Mouse (Mus musculus): ENCODE measurements around the gene Hs1bp3.

Gene Hs1bp3

DNA sequence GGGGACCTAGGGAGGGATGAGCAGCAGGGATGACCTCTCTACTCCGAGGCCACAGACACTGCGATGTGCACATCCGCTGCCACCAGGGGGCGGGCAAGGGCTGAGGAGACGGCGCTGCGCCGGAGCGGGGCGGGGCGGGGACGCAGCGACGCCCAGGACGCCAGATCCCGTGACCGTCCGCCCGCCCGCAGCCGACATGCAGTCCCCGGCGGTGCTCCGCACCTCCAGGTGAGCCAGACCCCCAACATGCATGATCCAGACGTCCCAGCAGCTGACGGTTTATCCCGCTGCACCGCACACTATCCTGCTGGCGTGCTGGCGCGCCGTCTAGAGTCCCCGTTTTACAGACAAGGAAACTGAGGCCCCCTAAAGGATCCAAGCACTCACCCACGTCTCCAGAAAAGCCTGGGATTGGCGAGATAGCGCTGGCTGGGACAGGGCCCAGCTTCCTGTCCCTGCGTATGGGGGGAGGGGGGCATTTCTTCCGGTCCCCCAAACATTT, at the start of gene Hs1bp3:
Hs1bp3 (plus strand) TSS at position 163 of the 502 bp plus-strand sequence.
- peak; percentile 84 to 92 for DNase-seq

DNA sequence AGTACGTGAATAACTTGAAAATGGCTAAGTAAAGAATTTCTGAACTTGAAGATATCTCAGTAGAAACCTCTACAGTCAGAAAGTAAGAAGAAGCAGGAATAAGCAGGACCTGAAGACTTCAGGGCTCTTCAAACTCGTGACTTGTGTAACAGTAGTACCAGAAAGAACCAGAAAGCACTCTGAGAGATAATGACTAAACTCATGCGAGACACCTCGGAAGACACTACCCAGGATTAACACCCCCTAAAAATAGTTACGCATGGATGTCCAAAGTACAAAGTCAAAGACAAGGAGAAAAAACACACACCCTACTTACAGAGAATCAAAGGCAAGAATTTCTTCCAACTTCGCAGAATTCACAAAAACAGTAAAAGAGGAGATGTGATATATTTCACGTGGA, 46.9 kb upstream of the Hs1bp3 start:
- no peak for DNase-seq

DNA sequence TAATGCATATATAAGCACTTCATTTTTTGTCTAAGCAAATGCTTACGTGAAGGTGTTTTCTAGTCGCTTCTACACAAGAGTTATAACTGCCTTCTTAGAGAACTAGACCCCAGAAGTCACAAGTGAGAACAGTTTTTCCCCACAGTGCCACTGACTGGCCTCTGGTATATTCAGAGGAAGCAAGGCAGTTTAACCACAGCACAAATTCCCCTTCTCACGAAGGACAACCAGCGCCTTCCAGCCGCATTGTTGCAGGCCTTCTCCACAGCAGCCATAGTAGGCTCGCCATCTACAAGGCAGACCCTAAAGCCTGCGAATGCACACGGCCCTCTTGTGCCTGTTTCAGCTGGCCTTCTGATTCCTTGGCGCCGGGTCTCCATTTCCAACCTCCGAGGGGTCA, 43.6 kb upstream of the Hs1bp3 start:
- no peak for DNase-seq

DNA sequence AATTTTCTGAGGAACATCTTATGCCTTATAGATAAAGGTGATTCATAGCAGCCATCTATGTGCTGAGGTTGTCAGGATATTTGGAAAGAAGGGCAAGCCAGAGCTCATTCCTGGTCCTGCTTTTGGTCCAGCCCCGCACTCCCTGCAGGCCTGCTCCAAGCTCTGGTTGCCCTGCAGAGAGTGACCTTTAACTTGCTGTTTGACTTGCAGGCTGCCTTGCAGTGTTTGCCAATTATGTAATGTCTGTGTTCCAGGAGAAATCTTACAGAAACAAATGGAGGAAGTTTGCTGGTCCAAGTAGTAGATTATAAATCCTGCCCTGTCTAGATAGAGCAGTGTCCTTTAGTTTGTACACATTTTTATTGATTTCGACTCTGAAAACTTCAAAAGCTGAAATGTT, 41.8 kb upstream of the Hs1bp3 start:
- DNase-seq: no peak

DNA sequence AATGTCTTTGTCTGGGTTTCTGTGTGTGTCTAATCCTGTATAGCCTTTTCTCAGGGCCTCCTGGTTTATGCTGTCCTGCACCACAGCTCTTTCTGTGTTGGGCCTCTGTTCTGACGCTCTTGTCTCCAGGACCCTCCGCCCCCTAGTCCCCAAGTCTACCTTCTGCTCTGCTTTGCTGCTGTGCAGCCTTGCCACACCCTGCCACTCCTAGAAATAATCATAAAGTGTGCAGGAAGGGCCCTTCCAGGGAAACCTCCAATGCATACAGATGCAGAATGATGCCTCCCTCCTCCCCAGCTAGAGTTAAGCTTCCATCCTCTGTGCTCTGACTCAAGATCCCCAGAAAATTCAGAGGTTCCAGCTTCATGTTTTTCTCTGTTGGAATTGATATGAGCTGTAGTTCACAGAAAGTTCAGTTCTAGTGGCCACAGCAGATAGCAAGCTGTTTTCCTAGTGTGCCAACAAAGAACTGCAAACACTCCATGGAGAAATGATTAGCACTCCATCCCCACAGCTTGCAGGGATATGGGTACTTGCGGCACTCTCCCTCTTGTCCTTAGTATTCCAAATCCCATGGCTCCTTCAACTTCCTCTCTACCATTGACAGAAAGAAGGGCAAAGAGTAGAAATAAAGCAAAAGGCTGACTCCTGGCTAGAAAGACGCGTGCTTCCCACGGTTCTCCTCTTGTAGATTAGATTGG, 39.6 kb upstream of the Hs1bp3 start:
- DNase-seq: no peak

DNA sequence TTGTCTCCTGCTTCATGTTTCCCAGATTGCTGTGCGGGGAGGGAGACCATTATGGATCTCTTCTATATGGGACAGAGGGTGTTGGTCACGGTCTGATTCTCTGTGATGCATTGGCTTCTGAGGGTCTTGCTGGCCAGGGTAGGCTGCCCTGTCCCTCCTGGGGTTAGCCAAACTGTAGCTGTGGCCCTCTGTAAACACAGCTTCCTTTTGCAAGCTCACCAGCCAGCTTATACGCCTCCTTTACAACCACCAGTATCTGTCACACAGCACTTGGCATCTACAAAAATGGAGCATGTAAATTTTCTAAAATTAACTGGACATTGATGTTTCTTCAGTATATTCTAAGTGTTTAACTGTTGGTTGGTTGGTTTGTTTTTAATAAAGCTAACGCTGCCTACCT, 37.8 kb upstream of the Hs1bp3 start:
- no peak for DNase-seq

DNA sequence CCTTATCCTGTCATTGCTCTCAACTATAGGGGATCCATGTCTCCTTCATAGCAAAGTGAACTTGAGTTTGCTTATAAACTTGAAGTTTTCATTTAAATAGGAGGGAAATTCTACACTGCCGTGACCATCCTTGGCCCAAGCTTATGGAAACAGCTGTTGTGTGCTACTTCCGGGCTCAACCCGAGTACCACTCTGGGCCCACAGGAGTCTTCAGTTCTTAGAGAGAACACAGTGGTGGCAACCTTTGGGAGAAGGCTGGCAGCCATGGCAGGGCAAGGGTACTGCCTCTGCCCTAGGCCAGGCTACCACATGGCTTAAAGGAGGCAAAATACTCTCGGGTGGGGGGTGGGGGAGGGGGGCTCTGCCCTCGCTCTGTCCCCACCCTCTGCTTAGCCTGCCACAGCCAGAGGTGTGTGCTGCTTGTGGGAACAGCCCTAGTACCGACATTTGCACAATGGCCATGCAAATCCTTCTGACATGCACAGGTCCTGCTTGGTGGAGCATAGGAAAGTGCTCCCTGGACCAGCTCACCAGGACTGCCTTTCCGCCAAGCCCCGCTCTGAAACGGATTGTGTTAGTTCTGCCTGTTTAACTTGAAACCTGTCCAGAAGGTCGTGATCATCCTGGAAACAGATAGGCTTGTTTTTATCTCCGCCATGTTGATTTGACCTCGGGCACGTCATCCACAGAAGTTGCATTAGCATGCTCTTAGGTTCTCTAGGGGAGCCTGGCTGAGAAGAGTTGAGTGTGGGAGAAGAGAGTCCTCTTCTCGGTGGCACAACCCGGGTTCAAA, 31.8 kb upstream of the Hs1bp3 start:
- no peak for DNase-seq

DNA sequence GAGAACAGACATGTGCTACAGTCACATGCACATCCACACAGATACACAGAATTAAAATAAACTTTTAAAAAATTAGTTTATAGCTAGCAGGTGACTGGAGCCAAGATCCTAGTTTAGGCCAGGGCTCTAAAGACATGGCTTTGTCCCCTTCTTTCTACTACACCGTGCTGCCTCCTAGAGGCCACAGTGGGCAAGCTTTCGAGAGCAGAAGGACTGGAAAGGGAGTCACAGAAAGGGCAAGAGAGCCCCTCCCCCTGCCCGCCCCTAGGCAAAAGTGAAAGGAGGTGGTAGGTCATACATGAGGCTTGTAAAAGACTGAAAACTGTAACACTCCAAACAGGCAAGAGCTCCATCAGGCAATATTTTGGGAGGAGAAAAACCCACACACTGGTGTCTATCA, 25.3 kb upstream of the Hs1bp3 start:
- DNase-seq: no peak

DNA sequence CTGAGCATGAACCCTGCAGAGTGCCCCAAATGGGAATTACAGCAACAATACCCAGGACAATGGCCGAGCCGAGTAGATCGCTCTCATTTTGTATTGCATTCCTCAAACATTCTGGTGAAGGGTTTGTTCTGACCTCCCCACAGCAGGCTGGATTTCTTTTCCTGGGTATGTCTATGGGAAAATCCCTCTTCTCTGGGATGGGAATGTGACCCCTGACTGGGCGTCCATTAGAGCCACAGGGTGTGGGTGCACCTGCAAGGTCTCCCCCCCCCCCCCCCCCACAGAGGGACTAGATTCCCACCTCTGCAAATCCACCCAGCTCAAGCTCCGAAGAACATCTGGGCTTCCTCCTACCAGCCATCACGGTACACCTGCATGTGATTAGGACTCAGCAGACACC, 24.1 kb upstream of the Hs1bp3 start:
- no peak for DNase-seq

DNA sequence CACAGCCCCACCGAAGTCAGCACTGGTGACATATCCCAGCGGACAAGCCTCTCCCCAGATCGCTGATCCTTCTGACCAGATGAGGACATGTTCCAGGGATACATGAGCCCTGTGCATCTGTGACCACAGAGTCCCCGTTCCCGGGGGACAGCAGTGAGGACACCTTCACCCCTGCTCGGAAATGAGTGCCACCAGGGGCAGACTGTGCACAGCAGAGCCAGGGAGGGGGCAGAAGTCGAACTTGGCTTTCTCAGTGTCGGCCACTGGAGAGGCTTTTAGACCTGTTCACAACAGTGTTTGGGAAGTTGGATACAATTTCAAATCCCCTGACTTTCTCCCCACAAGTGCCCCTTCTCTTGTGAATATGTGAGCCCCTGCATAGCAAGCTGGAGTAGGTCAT, 23.7 kb upstream of the Hs1bp3 start:
- no peak for DNase-seq

DNA sequence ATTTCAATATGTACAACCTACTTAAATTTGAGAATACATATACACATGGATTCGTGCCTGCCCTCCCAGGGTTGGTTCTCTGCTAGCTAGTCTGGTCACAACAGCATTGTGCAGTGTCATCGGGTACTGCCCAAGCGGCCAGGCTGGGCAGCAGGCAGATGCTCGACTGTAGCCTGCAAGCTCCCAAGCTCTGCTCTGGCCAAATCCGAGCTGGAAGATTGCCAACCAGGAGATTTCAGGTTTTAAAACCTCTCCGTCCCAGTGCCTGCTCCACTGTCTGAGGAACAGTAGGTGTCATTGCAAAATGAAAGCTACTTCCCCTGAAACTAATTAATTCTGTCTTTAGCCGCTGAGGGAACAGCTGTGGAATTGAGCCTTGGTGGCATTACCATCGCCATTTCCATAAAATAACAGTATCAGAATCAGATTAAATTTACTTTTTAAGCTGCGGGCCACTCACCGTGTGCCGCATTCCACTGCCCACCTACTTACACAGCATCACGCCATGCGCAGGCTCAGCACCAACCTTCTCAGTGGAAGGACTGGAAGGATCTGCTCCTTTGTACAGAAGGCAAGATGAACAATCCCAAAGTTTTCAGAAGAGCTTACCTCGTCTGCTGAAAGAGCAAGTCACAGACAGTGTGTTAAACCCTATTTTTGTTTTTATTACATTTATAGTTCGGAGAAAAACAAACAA, 21.9 kb upstream of the Hs1bp3 start:
- peak; percentile 62 for DNase-seq

DNA sequence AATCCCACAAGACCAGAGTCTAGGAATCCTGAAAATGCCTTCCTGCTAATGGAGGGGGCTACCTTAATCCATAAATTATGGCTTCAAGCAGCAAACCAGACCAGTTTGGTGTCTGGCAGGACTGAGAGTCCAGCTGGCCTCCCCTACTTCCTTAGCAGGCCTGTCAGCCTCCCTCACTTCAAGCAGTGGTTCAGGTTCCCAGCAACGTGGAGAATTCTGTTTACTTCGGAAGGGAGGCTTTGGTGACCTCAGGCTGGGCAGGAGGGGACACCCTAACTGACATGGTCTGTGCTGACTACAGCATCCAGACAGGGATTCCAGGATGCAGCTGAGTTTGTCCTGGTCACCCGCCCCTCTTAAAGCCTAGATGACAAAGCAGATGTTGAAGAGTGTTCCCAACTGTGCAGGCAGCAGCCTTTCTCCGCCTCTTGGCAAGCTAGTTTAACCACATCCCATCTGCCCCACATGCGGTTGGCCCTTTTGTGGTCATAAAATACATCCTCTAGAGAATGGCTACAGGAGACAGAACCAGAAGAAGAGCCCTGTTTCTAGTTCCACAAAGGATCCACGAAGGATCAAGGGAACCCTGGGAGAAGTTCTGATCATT, 17.8 kb upstream of the Hs1bp3 start:
- DNase-seq: no peak

DNA sequence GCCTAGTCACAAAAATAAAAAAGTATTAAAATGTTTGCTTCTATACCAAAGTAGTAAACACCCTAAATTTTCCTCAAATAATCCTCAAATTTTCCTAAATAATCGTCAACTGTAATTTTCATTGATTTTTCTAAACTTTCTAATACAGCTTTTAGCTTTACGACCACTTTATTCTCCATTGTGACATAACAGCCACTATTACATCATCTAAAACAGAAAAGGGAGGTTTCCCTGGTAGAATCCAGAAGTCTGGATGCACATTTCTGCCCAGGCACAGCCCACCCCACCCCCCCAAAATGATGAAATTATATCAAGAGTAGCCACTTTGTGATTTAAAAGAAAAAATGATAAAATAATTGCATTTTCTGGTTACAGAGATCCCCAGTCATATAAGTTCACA, 17.1 kb upstream of the Hs1bp3 start:
- DNase-seq: no peak

DNA sequence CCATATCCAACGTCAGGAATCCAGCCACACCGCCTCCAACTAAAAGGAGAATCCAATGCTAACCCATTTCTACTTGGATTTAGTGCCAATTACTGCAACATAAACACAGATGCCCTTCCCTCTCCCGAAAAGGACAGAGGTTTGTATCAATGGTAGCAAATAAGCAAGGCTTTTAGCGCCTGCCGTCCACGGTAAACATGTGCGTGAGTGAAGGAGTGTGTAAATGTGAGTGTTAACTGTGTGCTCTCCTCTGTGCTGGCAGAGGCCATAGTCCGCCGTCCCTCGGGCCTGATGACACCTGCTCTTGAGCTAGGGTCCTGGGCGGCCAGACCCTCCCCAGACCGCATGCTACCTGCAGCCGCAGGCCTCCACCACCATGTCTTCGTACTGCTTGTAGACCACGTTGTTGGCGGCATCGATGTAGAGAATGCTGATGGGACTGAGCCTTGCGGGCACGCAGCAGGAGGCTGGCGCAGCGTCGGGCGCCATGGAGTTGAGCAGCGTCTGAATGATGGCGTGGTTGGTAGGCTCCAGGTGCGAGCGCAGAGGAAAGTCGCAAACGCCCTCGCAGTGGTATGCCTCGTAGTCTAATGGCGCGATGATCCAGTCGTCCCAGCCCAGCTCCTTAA, 15.5 kb upstream of the Hs1bp3 start:
- DNase-seq: no peak

DNA sequence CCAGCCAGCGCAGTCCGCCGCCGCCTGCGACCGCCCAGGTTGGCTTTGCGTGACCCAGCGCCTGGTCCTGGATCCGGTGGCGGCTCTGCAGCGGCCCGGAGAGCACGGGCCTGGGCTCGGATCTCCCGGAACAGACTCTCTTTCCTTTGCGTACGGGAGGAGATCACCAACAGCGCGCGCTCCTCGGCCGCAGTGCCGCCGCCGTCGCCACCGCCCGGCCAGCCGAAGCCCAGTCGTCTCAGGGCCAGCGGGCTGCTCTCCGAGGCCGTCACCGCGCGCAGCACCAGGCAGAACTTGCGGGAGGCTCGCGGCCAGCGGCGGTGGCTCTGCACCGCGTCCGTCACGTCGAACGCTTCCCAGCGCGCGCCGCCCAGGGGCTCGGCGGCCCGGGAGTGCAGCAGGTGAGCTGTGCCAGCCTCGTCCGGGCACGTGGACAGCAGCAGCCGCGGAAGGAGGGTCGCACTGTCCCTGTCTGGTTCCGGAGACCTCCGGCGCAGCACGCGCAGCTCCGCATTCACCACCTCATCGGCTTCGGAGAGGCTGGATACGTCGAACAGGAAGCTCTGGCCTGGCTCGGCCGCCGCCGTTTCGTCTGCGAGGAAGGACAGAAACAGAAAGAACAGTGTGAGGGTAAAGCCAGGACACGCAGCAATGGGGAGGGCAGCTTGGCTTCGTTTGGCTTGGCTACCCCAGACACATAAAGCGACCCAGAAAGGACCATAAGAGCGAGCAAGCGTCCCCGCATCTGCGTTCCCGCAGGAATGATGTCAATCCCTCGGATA, 14.7 kb upstream of the Hs1bp3 start:
- DNase-seq: no peak

DNA sequence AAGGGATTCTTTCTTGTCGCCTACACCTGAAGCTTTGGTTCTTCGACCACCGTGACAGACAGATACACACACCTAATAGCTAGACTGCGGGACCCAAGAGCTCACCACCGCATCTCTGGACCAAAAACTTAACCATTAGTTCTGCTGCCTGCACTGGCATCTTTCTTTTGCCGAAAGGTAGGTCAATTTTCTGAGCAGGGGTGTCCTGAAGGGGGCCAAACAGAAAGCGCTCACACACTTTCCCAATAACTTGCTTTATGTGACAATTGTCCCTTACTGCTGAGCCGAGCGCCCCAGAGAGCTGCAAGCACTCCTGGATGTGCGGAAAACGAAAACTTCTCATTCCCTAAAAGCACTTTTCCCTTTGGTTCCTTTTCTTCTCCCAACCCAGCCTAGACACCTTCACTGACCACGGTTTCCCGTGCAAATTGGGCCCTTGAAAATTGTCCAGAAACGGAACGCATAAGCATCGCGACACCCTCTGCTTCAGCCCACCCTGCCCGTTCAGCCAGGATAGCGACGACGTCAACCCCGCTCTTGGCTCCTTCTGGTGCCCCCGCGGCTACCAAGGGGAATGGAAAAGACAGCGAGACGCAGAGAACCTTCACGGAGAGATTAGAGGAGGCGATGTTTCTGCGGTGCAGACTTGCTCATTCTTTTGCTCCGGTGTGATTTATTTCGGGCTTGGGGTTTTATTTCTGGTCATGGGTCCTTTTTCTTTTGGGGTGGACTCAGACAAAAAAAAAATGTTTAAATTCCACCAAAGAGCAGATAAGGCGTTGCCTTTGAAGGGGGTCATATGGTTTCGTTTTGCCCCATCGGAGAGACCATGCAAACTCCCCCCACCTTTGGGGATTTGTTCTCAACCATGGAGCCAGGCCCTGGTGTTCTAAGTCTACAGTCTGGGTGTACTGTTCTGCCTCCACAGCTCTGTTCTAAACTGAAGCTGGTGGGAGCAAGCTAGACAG, 13.8 kb upstream of the Hs1bp3 start:
- DNase-seq: no peak

DNA sequence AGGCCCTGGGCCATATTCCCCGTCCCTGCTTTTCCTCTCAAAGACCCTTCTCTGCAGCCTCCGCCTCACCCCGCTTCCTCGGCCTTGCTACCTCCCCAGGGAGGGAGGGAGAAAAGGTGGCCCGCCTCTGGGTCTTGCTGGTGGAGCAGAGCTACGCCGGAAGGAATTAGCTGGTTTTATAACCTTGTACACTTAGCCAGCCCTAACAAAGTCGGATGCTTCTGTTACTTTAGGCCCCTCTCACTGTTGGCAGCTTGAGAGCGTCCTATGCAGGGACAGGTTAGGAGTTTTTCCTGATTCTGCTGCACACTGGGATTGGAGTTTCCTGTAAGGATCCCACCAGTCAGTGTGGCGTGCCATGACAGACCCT, 13.1 kb upstream of the Hs1bp3 start:
- DNase-seq: no peak

DNA sequence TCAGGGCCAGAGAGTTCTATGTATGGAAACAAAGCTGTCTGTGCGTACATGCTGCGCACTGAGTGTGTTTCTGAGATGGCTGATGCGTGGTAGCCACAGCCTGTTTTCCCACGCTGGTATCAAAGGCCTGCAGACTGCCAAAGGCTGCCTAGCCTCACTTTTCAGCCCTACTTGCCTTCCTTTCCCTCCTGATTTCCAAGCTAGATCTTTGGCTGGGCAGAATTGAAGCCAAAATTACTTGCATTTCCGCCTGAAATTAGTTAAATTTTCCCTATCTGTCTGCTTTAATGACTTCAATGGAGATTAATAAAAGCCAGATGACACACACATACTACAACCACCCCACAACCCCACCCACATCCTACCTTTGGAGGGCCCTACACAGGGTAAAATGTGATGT, 12.7 kb upstream of the Hs1bp3 start:
- no peak for DNase-seq

DNA sequence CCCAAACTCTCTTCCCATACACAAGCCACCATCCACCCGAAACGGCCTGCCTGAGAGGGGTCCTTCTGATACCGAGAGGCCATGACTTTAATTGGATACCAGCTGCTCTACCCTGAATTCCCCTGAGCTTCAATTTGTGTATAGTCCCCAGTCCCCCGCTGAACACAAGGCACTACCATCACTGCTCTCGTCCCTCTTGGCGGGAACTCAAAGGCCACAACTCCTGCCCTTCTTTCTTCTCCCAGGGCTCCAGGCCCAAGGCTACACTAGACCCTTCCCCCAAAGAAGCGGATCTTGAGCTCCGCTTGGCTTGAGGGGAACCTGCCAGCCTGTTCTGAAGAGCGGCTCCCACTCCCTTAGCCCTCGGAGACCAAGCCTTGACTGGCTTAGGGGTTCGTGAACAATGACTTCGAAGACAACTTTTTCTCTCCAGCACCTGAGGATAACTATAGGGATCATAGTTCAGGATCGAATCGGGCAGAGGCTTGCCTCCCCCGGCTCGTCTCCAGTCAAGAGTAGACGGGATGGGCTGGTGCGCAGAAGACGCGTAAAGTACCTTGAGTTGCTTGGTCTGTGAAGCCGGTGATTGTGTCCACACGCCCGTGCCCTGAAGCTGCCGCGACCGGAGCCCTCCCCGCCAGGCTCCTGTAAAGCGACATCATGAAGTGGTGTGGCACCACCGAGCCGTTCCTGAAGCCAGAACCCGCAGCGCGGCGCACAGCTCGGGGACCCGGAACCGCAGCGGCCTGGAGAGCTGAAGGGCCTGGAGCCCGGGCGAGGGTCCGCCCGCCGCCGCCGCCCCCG, 12.0 kb upstream of the Hs1bp3 start:
- DNase-seq: no peak
